Mouse (Mus musculus): ENCODE results near the gene Inip. TPM values are rescaled to one million over a fixed set of nuclear protein-coding genes. Genes with fewer than 3 reads are reported as not detected.
A peak's percentile ranks its signal among the peaks of the same experiment; 100 is the strongest.

Gene Inip
- polyA plus RNA-seq, 1 experiment from 2014 or later = 53.5 TPM

GRCm38 (mm10) chr4:59789015-59789414 lies 12.4 kb downstream of the Inip start:
- Histone ChIP-seq H3K9ac (replicated peaks; ENCODE audit: low read depth, low read length) (no peak overlapping the region), H3K4me2 (ENCODE audit: low read depth, low read length) (no peak overlapping the region), H3K27me3 (ENCODE audit: control insufficient read depth, insufficient read depth, low read length) (no peaks in the 10 kb centered on the region), H3K27ac (ENCODE audit: low read depth, low read length) (no peak overlapping the region), H3K9me3 (ENCODE audit: control insufficient read depth, low read length) (no peaks in the 10 kb centered on the region), H3K36me3 (ENCODE audit: control insufficient read depth, insufficient read depth, low read length) (no peaks in the 10 kb centered on the region), H3K4me3 (ENCODE audit: low read depth, low read length) (no peak overlapping the region), H3K4me1 (ENCODE audit: control insufficient read depth, insufficient read depth, low read length) (no peaks in the 10 kb centered on the region)
- no peak for ATAC-seq (ENCODE audit: low read depth)

- no peak overlapping the region for H3K4me3 ChIP-seq (ENCODE audit: low read depth, low read length)
- H3K4me2 ChIP-seq (ENCODE audit: low read depth, low read length) = no peak overlapping the region
- ATAC-seq (ENCODE audit: low read depth) = no peak
- H3K4me1 ChIP-seq (ENCODE audit: control insufficient read depth, insufficient read depth, low read length) = 0 out of 2 replicates have a peak, but pooled peaks cover under 1% of the 10 kb centered on the region
- no peak overlapping the region for H3K9ac ChIP-seq (replicated peaks; ENCODE audit: low read depth, low read length)
- 65% methylated on average over 6 of the region's 6 CpGs for WGBS
- no peak overlapping the region for H3K27ac ChIP-seq (ENCODE audit: low read depth, low read length)
- no peaks in the 10 kb centered on the region for H3K36me3 ChIP-seq (ENCODE audit: control insufficient read depth, insufficient read depth, low read length)
- H3K27me3 ChIP-seq (ENCODE audit: control insufficient read depth, insufficient read depth, low read length) = no peaks in the 10 kb centered on the region
- H3K9me3 ChIP-seq (ENCODE audit: control insufficient read depth, low read length) = no peaks in the 10 kb centered on the region
Observed at GRCm38 (mm10) chr4:59787126-59787525, 14.3 kb downstream of the Inip start.

- under 1% methylated on average over 7 of the region's 7 CpGs for WGBS
- H3K4me3 ChIP-seq (ENCODE audit: low read depth, low read length) = no peak overlapping the region
- no peak overlapping the region for H3K27ac ChIP-seq (ENCODE audit: low read depth, low read length)
- no peak overlapping the region for H3K9ac ChIP-seq (replicated peaks; ENCODE audit: low read depth, low read length)
- 0 out of 2 replicates have a peak, but pooled peaks cover 2% of the 10 kb centered on the region for H3K4me1 ChIP-seq (ENCODE audit: control insufficient read depth, insufficient read depth, low read length)
- ATAC-seq (ENCODE audit: low read depth) = 0 out of 2 replicates have a peak, but pooled peaks have one; percentile 12
- H3K4me2 ChIP-seq (ENCODE audit: low read depth, low read length) = no peak overlapping the region
- no peaks in the 10 kb centered on the region for H3K27me3 ChIP-seq (ENCODE audit: control insufficient read depth, insufficient read depth, low read length)
- H3K36me3 ChIP-seq (ENCODE audit: control insufficient read depth, insufficient read depth, low read length) = no peaks in the 10 kb centered on the region
- H3K9me3 ChIP-seq (ENCODE audit: control insufficient read depth, low read length) = no peaks in the 10 kb centered on the region
Observed at GRCm38 (mm10) chr4:59786661-59787060, 14.7 kb downstream of the Inip start.

GRCm38 (mm10) chr4:59785412-59785811 lies 16.0 kb downstream of the Inip start:
- no peaks in the 10 kb centered on the region for H3K9me3 ChIP-seq (ENCODE audit: control insufficient read depth, low read length)
- no peak overlapping the region for H3K4me2 ChIP-seq (ENCODE audit: low read depth, low read length)
- H3K4me1 ChIP-seq (ENCODE audit: control insufficient read depth, insufficient read depth, low read length) = 0 out of 2 replicates have a peak, but pooled peaks cover 2% of the 10 kb centered on the region
- no peak overlapping the region for H3K27ac ChIP-seq (ENCODE audit: low read depth, low read length)
- H3K36me3 ChIP-seq (ENCODE audit: control insufficient read depth, insufficient read depth, low read length) = no peaks in the 10 kb centered on the region
- H3K9ac ChIP-seq (replicated peaks; ENCODE audit: low read depth, low read length) = no peak overlapping the region
- no peaks in the 10 kb centered on the region for H3K27me3 ChIP-seq (ENCODE audit: control insufficient read depth, insufficient read depth, low read length)
- ATAC-seq (ENCODE audit: low read depth) = no peak
- H3K4me3 ChIP-seq (ENCODE audit: low read depth, low read length) = no peak overlapping the region
- WGBS = 35% methylated on average over 2 of the region's 2 CpGs

DNA sequence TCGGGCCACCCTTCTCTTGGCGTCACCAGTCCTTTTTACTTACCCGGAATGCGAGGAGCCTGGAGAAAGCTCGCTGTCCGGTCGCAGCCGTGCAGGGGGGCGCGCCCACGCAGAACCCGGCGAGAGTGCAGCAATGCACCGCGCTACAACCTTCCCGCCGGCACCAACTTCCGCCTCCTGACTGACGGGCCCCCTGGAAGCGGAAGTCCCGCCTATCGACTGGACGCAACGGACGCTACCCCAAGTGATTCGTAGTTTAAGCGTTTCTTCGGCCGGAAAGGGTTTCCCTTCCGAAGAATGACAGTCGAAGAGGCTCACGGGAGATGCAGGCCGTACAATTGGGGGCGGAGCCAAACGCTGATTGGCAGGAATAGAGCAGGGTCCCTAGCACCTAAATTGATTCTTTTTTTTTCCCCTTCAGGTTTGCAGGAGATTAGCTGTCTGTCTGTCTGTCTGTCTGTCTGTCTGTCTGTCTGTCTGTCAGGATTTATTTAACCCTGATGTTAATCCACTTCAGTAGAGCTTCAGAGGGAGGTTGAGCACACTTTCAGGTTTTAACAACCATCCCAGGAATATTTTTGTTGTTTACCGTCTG lies 17.6 kb downstream of the Inip start:
- H3K9ac ChIP-seq (replicated peaks; ENCODE audit: low read depth, low read length) = peak overlapping the region; percentile 80
- ATAC-seq (ENCODE audit: low read depth) = peak; percentile 97
- under 1% methylated on average over 36 of the region's 36 CpGs for WGBS
- H3K9me3 ChIP-seq (ENCODE audit: control insufficient read depth, low read length) = no peaks in the 10 kb centered on the region
- H3K36me3 ChIP-seq (ENCODE audit: control insufficient read depth, insufficient read depth, low read length) = no peaks in the 10 kb centered on the region
- peak overlapping the region; percentile 95 for H3K4me3 ChIP-seq (ENCODE audit: low read depth, low read length)
- H3K4me2 ChIP-seq (ENCODE audit: low read depth, low read length) = peak overlapping the region; percentile 90
- H3K4me1 ChIP-seq (ENCODE audit: control insufficient read depth, insufficient read depth, low read length) = 0 out of 2 replicates have a peak, but pooled peaks cover 2% of the 10 kb centered on the region
- H3K27ac ChIP-seq (ENCODE audit: low read depth, low read length) = 0 out of 2 replicates have a peak overlapping the region, but pooled peaks have one; percentile 49
- no peaks in the 10 kb centered on the region for H3K27me3 ChIP-seq (ENCODE audit: control insufficient read depth, insufficient read depth, low read length)

- Histone ChIP-seq H3K4me3 (ENCODE audit: low read depth, low read length) (peak overlapping the region; percentile 95), H3K9me3 (ENCODE audit: control insufficient read depth, low read length) (no peaks in the 10 kb centered on the region), H3K27ac (ENCODE audit: low read depth, low read length) (0 out of 2 replicates have a peak overlapping the region, but pooled peaks have one; percentile 49), H3K9ac (replicated peaks; ENCODE audit: low read depth, low read length) (peak overlapping the region; percentile 80), H3K27me3 (ENCODE audit: control insufficient read depth, insufficient read depth, low read length) (no peaks in the 10 kb centered on the region), H3K4me2 (ENCODE audit: low read depth, low read length) (peak overlapping the region; percentile 90), H3K36me3 (ENCODE audit: control insufficient read depth, insufficient read depth, low read length) (no peaks in the 10 kb centered on the region), H3K4me1 (ENCODE audit: control insufficient read depth, insufficient read depth, low read length) (0 out of 2 replicates have a peak, but pooled peaks cover 2% of the 10 kb centered on the region)
- peak; percentile 72 for ATAC-seq (ENCODE audit: low read depth)
- 1% methylated on average over 47 of the region's 47 CpGs for WGBS
Observed at GRCm38 (mm10) chr4:59782853-59783684, 18.3 kb downstream of the Inip start.

DNA sequence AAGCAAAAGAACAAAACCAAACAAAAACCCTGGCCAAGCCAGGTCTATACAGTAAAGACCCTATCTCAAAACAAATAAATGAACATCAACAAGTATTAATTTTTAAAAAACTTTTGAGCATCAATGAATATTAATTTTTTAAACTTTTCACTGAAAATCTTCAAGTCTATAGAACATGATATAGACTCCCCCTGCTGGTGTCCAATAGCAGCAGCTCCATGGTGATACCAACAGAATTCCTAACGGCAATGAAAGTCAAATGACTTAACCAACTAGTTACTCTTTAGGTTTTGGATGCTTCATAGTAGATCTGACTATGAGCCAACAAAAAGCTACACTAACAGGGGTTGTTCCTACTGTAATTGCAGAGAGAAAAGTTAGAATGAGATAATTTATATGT lies 20.8 kb downstream of the Inip start:
- Histone ChIP-seq H3K4me2 (ENCODE audit: low read depth, low read length) (no peak overlapping the region), H3K9ac (replicated peaks; ENCODE audit: low read depth, low read length) (no peak overlapping the region), H3K27me3 (ENCODE audit: control insufficient read depth, insufficient read depth, low read length) (no peaks in the 10 kb centered on the region), H3K4me1 (ENCODE audit: control insufficient read depth, insufficient read depth, low read length) (0 out of 2 replicates have a peak, but pooled peaks cover 2% of the 10 kb centered on the region), H3K27ac (ENCODE audit: low read depth, low read length) (no peak overlapping the region), H3K4me3 (ENCODE audit: low read depth, low read length) (no peak overlapping the region), H3K9me3 (ENCODE audit: control insufficient read depth, low read length) (no peaks in the 10 kb centered on the region), H3K36me3 (ENCODE audit: control insufficient read depth, insufficient read depth, low read length) (no peaks in the 10 kb centered on the region)
- WGBS = 13% methylated on average over 1 of the region's 1 CpGs
- no peak for ATAC-seq (ENCODE audit: low read depth)

GRCm38 (mm10) chr4:59777828-59778227 lies 23.6 kb downstream of the Inip start:
- Histone ChIP-seq H3K4me1 (ENCODE audit: control insufficient read depth, insufficient read depth, low read length) (0 out of 2 replicates have a peak, but pooled peaks cover 2% of the 10 kb centered on the region), H3K36me3 (ENCODE audit: control insufficient read depth, insufficient read depth, low read length) (peaks cover 7% of the 10 kb centered on the region; the same call in 1 of the 2 replicates), H3K4me2 (ENCODE audit: low read depth, low read length) (no peak overlapping the region), H3K9me3 (ENCODE audit: control insufficient read depth, low read length) (no peaks in the 10 kb centered on the region), H3K9ac (replicated peaks; ENCODE audit: low read depth, low read length) (no peak overlapping the region), H3K27ac (ENCODE audit: low read depth, low read length) (no peak overlapping the region), H3K4me3 (ENCODE audit: low read depth, low read length) (no peak overlapping the region), H3K27me3 (ENCODE audit: control insufficient read depth, insufficient read depth, low read length) (no peaks in the 10 kb centered on the region)
- WGBS = 84% methylated on average over 3 of the region's 3 CpGs
- ATAC-seq (ENCODE audit: low read depth) = no peak

Measured in neural tube, embryonic 14.5 days (tissue).